ENCODE assay signal across 11 mouse cellular contexts in the genomic region with DNA sequence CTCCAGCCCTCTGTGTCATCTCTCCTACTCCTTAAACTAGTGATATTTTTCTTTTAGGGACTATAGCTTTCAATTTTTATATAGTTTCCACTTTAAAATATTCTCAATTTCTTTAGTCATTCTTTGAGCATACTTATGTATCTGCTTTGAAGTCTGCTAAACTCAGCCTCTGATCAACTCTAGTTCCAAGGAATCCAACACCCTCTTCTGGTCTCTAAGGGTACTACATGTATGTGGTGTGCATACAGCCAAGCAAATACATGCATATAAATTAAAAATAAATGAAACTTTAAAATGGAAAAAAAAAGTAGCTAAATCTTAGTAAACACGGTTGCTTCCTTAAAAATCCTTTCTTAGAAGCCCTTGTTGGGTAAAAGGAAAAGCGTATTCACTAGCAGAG. TPM values are rescaled to one million over a fixed set of nuclear protein-coding genes. Genes with fewer than 3 reads are reported as not detected.
DNase-seq lines count a peak whose midpoint lies in the region; ATAC-seq and TF ChIP-seq lines count a peak whose summit lies in the region.
"Had no signal": no experiment of that assay in that cellular context is flagged by ENCODE, and none has a peak within 500 bp of the region (broad histone marks: within the 10 kb centered on the region; RNA-seq: fewer than 3 reads in every experiment).

No protein-coding gene starts in this region.

- H3K4me2 ChIP-seq in stomach, postnatal 0 days (replicated peaks; ENCODE audit: low read depth): no peak overlapping the region
- H3K4me2 ChIP-seq: embryonic facial prominence, embryonic 13.5 days; heart, embryonic 12.5 days had no signal

- no peaks in the 10 kb centered on the region for H3K27me3 ChIP-seq in heart, adult 2 months (ENCODE audit: control insufficient read depth, insufficient read depth, low read length)
- H3K27me3 ChIP-seq in stomach, postnatal 0 days (ENCODE audit: control insufficient read depth, insufficient read depth, low read length): no peaks in the 10 kb centered on the region
- H3K27me3 ChIP-seq: embryonic facial prominence, embryonic 13.5 days; heart, embryonic 12.5 days had no signal

- peak; percentile 70 for TF ChIP-seq CTCF in heart, adult 2 months (IDR thresholded peaks at IDR 0.05)
- peak; percentile 72 for TF ChIP-seq CTCF in stomach, postnatal 0 days (IDR thresholded peaks at IDR 0.05; ENCODE audit: low read depth)

- H3K4me3 ChIP-seq in heart, adult 2 months: no peak overlapping the region
- H3K4me3 ChIP-seq in stomach, postnatal 0 days (ENCODE audit: low read depth, low read length): no peak overlapping the region
- H3K4me3 ChIP-seq: embryonic facial prominence, embryonic 13.5 days; heart, embryonic 12.5 days had no signal

- no peaks in the 10 kb centered on the region for H3K4me1 ChIP-seq in heart, adult 2 months (ENCODE audit: control insufficient read depth, insufficient read depth, low read length)
- H3K4me1 ChIP-seq in stomach, postnatal 0 days (replicated peaks; ENCODE audit: control insufficient read depth, insufficient read depth): no peaks in the 10 kb centered on the region
- H3K4me1 ChIP-seq: embryonic facial prominence, embryonic 13.5 days had no signal

- H3K9ac ChIP-seq in heart, adult 2 months (ENCODE audit: low read depth, low read length): no peak overlapping the region
- H3K9ac ChIP-seq in stomach, postnatal 0 days (ENCODE audit: low read length): no peak overlapping the region
- H3K9ac ChIP-seq: embryonic facial prominence, embryonic 13.5 days; heart, embryonic 12.5 days had no signal

- no peak for TF ChIP-seq POLR2A in heart, adult 2 months (IDR thresholded peaks at IDR 0.05; ENCODE audit: insufficient read depth, low read depth, low read length)

- intact Hi-C loops in heart, adult 2 months (cut with DNase I): no loop called here
- intact Hi-C loops in heart, postnatal 14 days (cut with DNase I): no loop called here

- no peak for TF ChIP-seq EP300 in heart, adult 2 months (IDR thresholded peaks at IDR 0.05; ENCODE audit: insufficient read depth, low read depth, low read length)
- no peak for TF ChIP-seq EP300 in stomach, postnatal 0 days (optimal IDR thresholded peaks at IDR 0.05)

- no peaks in the 10 kb centered on the region; the same call in 1 of the 2 replicates for H3K36me3 ChIP-seq in heart, adult 2 months (ENCODE audit: control insufficient read depth, insufficient read depth, low read length)
- peaks cover 18% of the 10 kb centered on the region for H3K36me3 ChIP-seq in stomach, postnatal 0 days (ENCODE audit: control insufficient read depth, insufficient read depth, low read length)

- H3K27ac ChIP-seq in heart, adult 2 months: no peak overlapping the region
- H3K27ac ChIP-seq in stomach, postnatal 0 days (replicated peaks): no peak overlapping the region
- H3K27ac ChIP-seq: embryonic facial prominence, embryonic 13.5 days had no signal

- 93% methylated on average over 2 of the region's 2 CpGs for WGBS in heart, adult 2 months
- WGBS in stomach, postnatal 0 days: 91% methylated on average over 2 of the region's 2 CpGs

- H3K9me3 ChIP-seq in stomach, postnatal 0 days (ENCODE audit: control insufficient read depth, low read length): no peaks in the 10 kb centered on the region
- H3K9me3 ChIP-seq: embryonic facial prominence, embryonic 13.5 days; heart, embryonic 12.5 days had no signal

- H3K79me2 ChIP-seq in heart, adult 2 months (replicated peaks; ENCODE audit: control insufficient read depth, insufficient read depth, low read length): peaks cover 8% of the 10 kb centered on the region

- ATAC-seq in erythroid progenitor cell, adult 5-6 weeks (replicated peaks; ENCODE audit: low FRiP score, poor library complexity, severe bottlenecking): peak; percentile 64; the same call in 1 of the 2 replicates
- no peak for ATAC-seq in stomach, postnatal 0 days (ENCODE audit: low FRiP score, low TSS enrichment)

- DNase-seq in heart, adult 2 months: no peak
- no peak for DNase-seq in heart, postnatal 14 days
- DNase-seq in thymus, postnatal 14 days: peak; percentile 58
- no peak for DNase-seq in thymus, adult 18-20 months
- DNase-seq in stomach, postnatal 0 days (ENCODE audit: low spot score): no peak
- DNase-seq in heart, adult 9 months (ENCODE audit: low spot score in 2 of 2): no peak
- DNase-seq in testis, postnatal 14 days (ENCODE audit: low spot score): no peak
- DNase-seq: right cerebral cortex, postnatal 4 days had no signal

RNA-seq across cellular contexts. Expression of a gene that starts 4.1 kb away (rescaled TPM):
- total RNA-seq in heart, adult 2 months (2021): 1 to 10 TPM; 5.0 to 5.2 TPM
- 21.7 and 21.8 TPM in 2 replicates for polyA plus RNA-seq in heart, adult 2 months (2012; rRNA removed)
- total RNA-seq in heart, postnatal 14 days (2021): 1 to 10 TPM; 7.9 to 8.7 TPM
- total RNA-seq in erythroid progenitor cell, adult 5-6 weeks (2015; ENCODE audit: low replicate concordance): 4.6 and 37.5 TPM in 2 replicates
- 11.7 and 13.2 TPM in 2 replicates for total RNA-seq in erythroid progenitor cell, adult 5-6 weeks (2017; ENCODE audit: low replicate concordance)
- 8.3 and 8.8 TPM in 2 replicates for polyA plus RNA-seq in stomach, postnatal 0 days (2015; fragmentation: Nextera tagmentation; extraction: Ambion mirVana)

RNA-seq across cellular contexts. Expression of a gene that starts 10.6 kb away (rescaled TPM):
- total RNA-seq in heart, adult 2 months (2021): 10 to 100 TPM; 50.7 to 52.3 TPM
- 42.3 and 69.5 TPM in 2 replicates for polyA plus RNA-seq in heart, adult 2 months (2012; rRNA removed)
- total RNA-seq in heart, postnatal 14 days (2021): 10 to 100 TPM; 43.9 to 44.0 TPM
- total RNA-seq in erythroid progenitor cell, adult 5-6 weeks (2015; ENCODE audit: low replicate concordance): 5.4 and 14.3 TPM in 2 replicates
- 9.0 and 10.8 TPM in 2 replicates for total RNA-seq in erythroid progenitor cell, adult 5-6 weeks (2017; ENCODE audit: low replicate concordance)
- polyA plus RNA-seq in stomach, postnatal 0 days (2015; fragmentation: Nextera tagmentation; extraction: Ambion mirVana): 30.1 and 33.7 TPM in 2 replicates

RNA-seq across cellular contexts. Expression of a gene that starts 11.1 kb away (rescaled TPM):
- total RNA-seq in heart, adult 2 months (2021): 10 to 100 TPM; 18.7 to 18.9 TPM
- 21.0 and 31.5 TPM in 2 replicates for polyA plus RNA-seq in heart, adult 2 months (2012; rRNA removed)
- 10 to 100 TPM; 21.0 to 21.4 TPM for total RNA-seq in heart, postnatal 14 days (2021)
- total RNA-seq in erythroid progenitor cell, adult 5-6 weeks (2015; ENCODE audit: low replicate concordance): 2.9 and 10.1 TPM in 2 replicates
- 11.2 and 15.4 TPM in 2 replicates for total RNA-seq in erythroid progenitor cell, adult 5-6 weeks (2017; ENCODE audit: low replicate concordance)
- 15.5 and 18.2 TPM in 2 replicates for polyA plus RNA-seq in stomach, postnatal 0 days (2015; fragmentation: Nextera tagmentation; extraction: Ambion mirVana)

RNA-seq across cellular contexts. Expression of a gene that starts 56.2 kb away (rescaled TPM):
- 10 to 100 TPM in 1 of 2 experiments, 1 to 10 TPM in 1; 8.3 to 10.6 TPM for total RNA-seq in heart, adult 2 months (2021)
- 21.9 and 29.6 TPM in 2 replicates for polyA plus RNA-seq in heart, adult 2 months (2012; rRNA removed)
- 10 to 100 TPM; 15.8 to 18.5 TPM for total RNA-seq in heart, postnatal 14 days (2021)
- total RNA-seq in erythroid progenitor cell, adult 5-6 weeks (2015; ENCODE audit: low replicate concordance): 63.3 and 80.4 TPM in 2 replicates
- 52.0 and 60.7 TPM in 2 replicates for total RNA-seq in erythroid progenitor cell, adult 5-6 weeks (2017; ENCODE audit: low replicate concordance)
- 9.0 and 9.3 TPM in 2 replicates for polyA plus RNA-seq in stomach, postnatal 0 days (2015; fragmentation: Nextera tagmentation; extraction: Ambion mirVana)
